ENCODE assay signal across 24 mouse cellular contexts in genomic region chr1:80519893-80520292, GRCm38 (mm10). TPM values are rescaled to one million over a fixed set of nuclear protein-coding genes. Genes with fewer than 3 reads are reported as not detected.
"Had no signal": no experiment of that assay in that cellular context is flagged by ENCODE, and none has a peak within 500 bp of the region (broad histone marks: within the 10 kb centered on the region; RNA-seq: fewer than 3 reads in every experiment).

No protein-coding gene starts in this region.

- H3K9ac ChIP-seq: kidney, embryonic 15.5 days; limb, embryonic 15.5 days; liver, embryonic 12.5 days; lung, embryonic 14.5 days; midbrain, embryonic 13.5 days; neural tube, embryonic 12.5 days; stomach, embryonic 15.5 days had no signal

- H3K4me3 ChIP-seq: kidney, embryonic 15.5 days; limb, embryonic 15.5 days; liver, embryonic 12.5 days; midbrain, embryonic 13.5 days; neural tube, embryonic 12.5 days; stomach, embryonic 15.5 days had no signal

- H3K27ac ChIP-seq: kidney, embryonic 15.5 days; limb, embryonic 15.5 days; liver, embryonic 12.5 days; midbrain, embryonic 13.5 days; neural tube, embryonic 12.5 days; stomach, embryonic 15.5 days had no signal

- H3K36me3 ChIP-seq: kidney, embryonic 15.5 days; limb, embryonic 15.5 days; liver, embryonic 12.5 days; midbrain, embryonic 13.5 days; neural tube, embryonic 12.5 days; stomach, embryonic 15.5 days had no signal

- H3K27me3 ChIP-seq: kidney, embryonic 15.5 days; limb, embryonic 15.5 days; liver, embryonic 12.5 days; midbrain, embryonic 13.5 days; neural tube, embryonic 12.5 days; stomach, embryonic 15.5 days had no signal

- H3K4me1 ChIP-seq: kidney, embryonic 15.5 days; limb, embryonic 15.5 days; liver, embryonic 12.5 days; neural tube, embryonic 12.5 days; stomach, embryonic 15.5 days had no signal

- ATAC-seq: liver, embryonic 12.5 days had no signal

- H3K4me2 ChIP-seq: kidney, embryonic 15.5 days; limb, embryonic 15.5 days; liver, embryonic 12.5 days; lung, embryonic 14.5 days; midbrain, embryonic 13.5 days; neural tube, embryonic 12.5 days; stomach, embryonic 15.5 days had no signal

- DNase-seq: kidney, adult 2 months; kidney, postnatal 14 days; left cerebral cortex, postnatal 4 days; lung, embryonic 14.5 days; lung, postnatal 14 days; thymus, adult 2 months; thymus, postnatal 25 days had no signal

- H3K9me3 ChIP-seq: kidney, embryonic 15.5 days; limb, embryonic 15.5 days; liver, embryonic 12.5 days; midbrain, embryonic 13.5 days; neural tube, embryonic 12.5 days; stomach, embryonic 15.5 days had no signal

RNA-seq across cellular contexts. Expression of gene Gm45261, which starts 58.6 kb away (rescaled TPM):
- total RNA-seq: layer of hippocampus, adult 8-10 months; layer of hippocampus, postnatal 14 days; left cerebral cortex, adult 18-20 months; left cerebral cortex, postnatal 10 days; left cerebral cortex, postnatal 4 days; monocyte, adult 5-6 weeks; neutrophil, adult 5-6 weeks had no signal
- polyA plus RNA-seq: kidney, adult 2 months; kidney, embryonic 15.5 days; large intestine, adult 2 months; limb, embryonic 15.5 days; liver, embryonic 12.5 days; liver, embryonic 16.5 days; lung, embryonic 14.5 days; midbrain, embryonic 13.5 days; neural tube, embryonic 12.5 days; spleen, adult 2 months; stomach, embryonic 15.5 days; testis, adult 2 months; thymus, adult 2 months; urinary bladder, adult 2 months had no signal
